Mouse (Mus musculus): ENCODE data around the gene Gm15557.

DNA sequence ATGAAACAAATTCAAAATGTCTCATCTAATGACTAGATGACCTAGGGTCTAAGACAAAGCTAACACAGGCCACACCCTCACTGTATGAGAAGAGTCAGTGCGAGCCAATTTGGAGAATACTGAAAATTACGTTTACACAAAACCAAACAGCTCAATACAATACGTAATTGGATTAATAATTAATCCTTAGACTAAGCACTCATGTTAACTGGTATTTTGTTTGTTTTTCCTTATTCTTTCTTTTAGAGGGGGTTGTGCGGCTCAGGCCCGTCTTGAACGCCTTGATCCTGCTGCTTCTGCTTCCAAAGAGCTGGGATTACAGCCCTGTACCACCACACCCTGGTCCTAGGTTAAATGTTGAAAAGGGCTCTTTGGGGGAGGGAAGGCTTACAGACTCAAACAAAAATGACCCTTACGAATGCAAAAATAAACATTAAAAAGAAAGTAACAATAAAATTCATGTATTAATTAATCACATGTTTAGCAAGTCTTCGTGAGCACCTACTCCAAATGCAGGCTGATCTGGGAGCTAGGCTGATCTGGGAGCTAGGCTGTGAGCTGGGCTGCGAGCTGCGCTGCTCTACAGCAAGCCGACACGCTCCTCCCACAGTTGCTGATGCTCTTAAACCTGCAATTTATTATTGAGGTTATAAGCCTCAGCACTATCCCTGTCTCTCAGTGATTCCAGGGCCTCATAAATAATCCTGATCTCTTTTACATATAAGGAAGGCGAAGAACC, 46.1 kb upstream of the Gm15557 start:
- TF ChIP-seq CTCF (conservative IDR thresholded peaks at IDR 0.05; ENCODE audit: low read length) (no peak), POU5F1 (IDR thresholded peaks at IDR 0.05; ENCODE audit: borderline replicate concordance, low read length) (no peak), NANOG (IDR thresholded peaks at IDR 0.05; ENCODE audit: borderline replicate concordance, low read length) (no peak)
